Mouse (Mus musculus) midbrain, embryonic 15.5 days (tissue): ENCODE measurements around the gene Baz2a. TPM values are rescaled to one million over a fixed set of nuclear protein-coding genes. Genes with fewer than 3 reads are reported as not detected.

ENCODE experiments used
- ATAC-seq: fragments of 200-750 bp; cut with Nextera tagmentation; replicated peaks from 2 replicates; pipeline ENCODE4 v1.8.0; 2017; ENCODE audit warnings: moderate TSS enrichment
- H3K27ac ChIP-seq: fragments of 300-500 bp; sonication (generic); 2 replicates; pipeline ENCODE4 v1.5.1; 2015; ENCODE audit warnings: mild to moderate bottlenecking, inconsistent platforms
- H3K27me3 ChIP-seq: fragments of 300-500 bp; sonication (generic); replicated peaks from 2 replicates; pipeline ENCODE4 v1.6.1; 2015; ENCODE audit warnings: inconsistent platforms
- H3K36me3 ChIP-seq: fragments of 300-500 bp; sonication (generic); replicated peaks from 2 replicates; pipeline ENCODE4 v1.6.1; 2015; ENCODE audit warnings: inconsistent platforms
- H3K4me1 ChIP-seq: fragments of 300-500 bp; sonication (generic); 2 replicates; pipeline ENCODE4 v1.6.1; 2015; ENCODE audit warnings: inconsistent platforms
- H3K4me2 ChIP-seq: fragments of 300-500 bp; sonication (generic); 2 replicates; pipeline ENCODE4 v1.6.1; 2015; ENCODE audit warnings: inconsistent platforms, mild to moderate bottlenecking, moderate library complexity
- H3K4me3 ChIP-seq: fragments of 300-500 bp; sonication (generic); 2 replicates; pipeline ENCODE4 v1.5.1; 2015; ENCODE audit warnings: mild to moderate bottlenecking, inconsistent platforms
- H3K9ac ChIP-seq: fragments of 300-500 bp; sonication (generic); 2 replicates; pipeline ENCODE4 v1.6.1; 2015; ENCODE audit warnings: mild to moderate bottlenecking, inconsistent platforms
- H3K9me3 ChIP-seq: fragments of 300-500 bp; sonication (generic); 2 replicates; pipeline ENCODE4 v1.6.1; 2016; ENCODE audit warnings: inconsistent platforms
- WGBS: fragments of 180-500 bp; shearing (Covaris S2); methylation state at CpG from one replicate; pipeline ENCODE4 v1.1.7; 2015; ENCODE audit warnings: mixed read lengths; 5-methylcytosine and 5-hydroxymethylcytosine counted together
- polyA plus RNA-seq: library from polyadenylated mRNA; unstranded; fragments of >200 nt; fragmentation: Nextera tagmentation; extraction: Ambion mirVana; gene quantifications from 2 replicates; pipeline ENCODE4 v1.2.1, GENCODE M21; 2015

The Baz2a gene
- polyA plus RNA-seq, 1 experiment from 2014 or later = 10.9 TPM

DNA sequence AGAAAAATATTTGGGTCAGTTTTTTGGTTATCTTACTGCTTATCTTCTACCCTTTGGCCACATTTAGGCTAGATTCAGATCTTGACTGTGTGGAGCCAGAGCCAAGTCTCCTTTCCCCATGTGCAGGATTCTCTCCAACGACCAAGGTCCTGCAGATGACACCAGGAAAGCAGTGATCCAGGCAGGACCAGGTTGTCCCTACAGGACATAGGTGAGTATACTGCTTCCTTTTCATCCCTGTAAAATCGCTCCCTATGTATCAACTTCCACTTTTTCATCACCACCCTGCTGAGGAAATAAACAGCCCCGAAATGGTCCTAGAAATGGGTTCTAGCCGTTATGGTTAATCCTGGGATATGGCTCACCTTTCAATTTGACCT lies 4.9 kb downstream of the Baz2a start:
- H3K27me3 ChIP-seq = no peaks in the 10 kb centered on the region
- no peak overlapping the region for H3K27ac ChIP-seq
- H3K4me1 ChIP-seq = peaks cover 49% of the 10 kb centered on the region
- no peaks in the 10 kb centered on the region for H3K9me3 ChIP-seq
- 0 out of 2 replicates have a peak overlapping the region, but pooled peaks have one; percentile 85 for H3K9ac ChIP-seq
- peak overlapping the region; percentile 80 for H3K4me3 ChIP-seq
- H3K4me2 ChIP-seq = peak overlapping the region; percentile 74
- H3K36me3 ChIP-seq = no peaks in the 10 kb centered on the region
- 15% methylated on average over 4 of the region's 4 CpGs for WGBS
- no peak for ATAC-seq

GRCm38 (mm10) chr10:128096693-128097586 lies 5.6 kb downstream of the Baz2a start:
- H3K4me3 ChIP-seq = peak overlapping the region; percentile 80
- H3K27me3 ChIP-seq = no peaks in the 10 kb centered on the region
- peak; percentile 86 for ATAC-seq
- H3K9me3 ChIP-seq = no peaks in the 10 kb centered on the region
- WGBS = under 1% methylated on average over 82 of the region's 86 CpGs
- H3K27ac ChIP-seq = peak overlapping the region; percentile 81
- peaks cover 43% of the 10 kb centered on the region for H3K4me1 ChIP-seq
- H3K9ac ChIP-seq = peak overlapping the region; percentile 85
- H3K36me3 ChIP-seq = no peaks in the 10 kb centered on the region
- H3K4me2 ChIP-seq = peak overlapping the region; percentile 74

DNA sequence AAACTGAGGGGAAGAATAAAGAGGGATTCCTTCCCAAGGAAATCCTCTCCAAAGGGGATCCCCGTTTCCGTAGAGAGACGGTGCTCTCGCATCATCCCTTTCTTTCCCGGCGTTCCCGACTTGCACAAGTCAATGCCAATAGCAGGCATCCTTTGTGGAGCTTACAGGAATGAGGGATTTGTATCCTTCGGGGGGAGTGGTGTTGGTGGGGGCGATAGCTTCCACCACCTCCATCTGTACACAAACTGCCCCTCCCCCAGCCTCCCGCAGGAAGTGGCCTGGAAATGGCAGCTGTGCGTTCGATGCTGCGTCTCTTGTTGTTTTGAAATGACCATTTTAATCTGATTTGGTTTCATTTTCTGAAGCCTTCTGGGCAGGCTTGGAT lies 6.2 kb downstream of the Baz2a start:
- H3K4me1 ChIP-seq = peaks cover 39% of the 10 kb centered on the region
- no peaks in the 10 kb centered on the region for H3K36me3 ChIP-seq
- H3K9ac ChIP-seq = peak overlapping the region; percentile 85
- H3K4me3 ChIP-seq = peak overlapping the region; percentile 80
- no peaks in the 10 kb centered on the region for H3K27me3 ChIP-seq
- H3K9me3 ChIP-seq = no peaks in the 10 kb centered on the region
- H3K27ac ChIP-seq = peak overlapping the region; percentile 81
- peak overlapping the region; percentile 74 for H3K4me2 ChIP-seq
- no peak for ATAC-seq
- WGBS = 0% methylated on average over 13 of the region's 13 CpGs

DNA sequence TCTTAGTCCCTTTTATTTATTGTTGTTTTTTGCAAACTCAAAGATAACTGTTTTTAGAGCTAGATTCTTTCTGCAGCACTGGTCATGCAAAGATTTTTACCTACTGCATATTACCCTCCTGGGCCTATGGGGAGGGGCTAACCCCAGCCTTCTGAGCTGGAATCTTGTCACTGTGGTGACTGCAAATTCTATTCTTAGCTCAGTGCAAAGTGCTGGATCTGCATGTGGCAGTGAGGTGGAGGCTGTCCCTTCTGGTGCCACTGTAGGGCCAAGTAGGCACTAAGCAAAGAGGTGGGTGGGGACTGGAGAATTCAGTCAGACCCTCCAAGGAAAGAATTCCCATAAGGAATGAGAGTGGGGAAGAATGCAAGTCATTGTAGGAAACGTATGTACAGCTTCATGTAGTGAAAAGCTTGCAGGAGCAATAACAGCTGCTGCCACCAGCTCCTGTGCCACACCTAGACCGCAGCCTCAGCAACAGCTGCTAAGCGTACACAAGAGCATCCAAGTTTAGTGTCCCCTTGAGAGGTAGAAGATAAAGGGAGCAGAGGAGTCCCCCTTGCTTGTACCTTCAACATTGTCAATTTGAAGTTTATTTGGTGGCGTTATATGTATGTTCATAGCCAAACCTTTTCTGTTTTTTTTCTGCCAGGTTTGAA lies 18.9 kb downstream of the Baz2a start:
- peaks cover 45% of the 10 kb centered on the region for H3K36me3 ChIP-seq
- WGBS = 92% methylated on average over 4 of the region's 4 CpGs

DNA sequence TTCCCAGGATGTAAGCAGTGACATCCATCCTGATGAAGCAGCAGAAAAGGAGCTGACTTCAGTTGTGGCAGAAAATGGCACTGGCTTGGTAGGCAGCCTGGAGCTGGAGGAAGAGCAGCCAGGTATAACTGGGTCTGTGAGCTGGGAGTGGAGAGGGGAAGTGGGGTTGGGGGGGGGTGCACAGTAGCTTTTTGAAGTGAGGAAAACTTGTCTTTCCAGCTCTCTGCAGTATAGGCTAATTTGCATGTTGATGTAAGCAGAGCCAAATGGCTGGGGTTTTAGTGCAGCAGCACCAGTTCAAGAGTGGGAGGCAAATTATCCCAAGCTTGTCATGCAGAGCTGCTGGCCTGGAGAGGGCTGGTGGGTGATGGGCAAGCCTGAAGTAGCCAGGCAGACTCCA lies 19.9 kb downstream of the Baz2a start:
- peaks cover 54% of the 10 kb centered on the region for H3K36me3 ChIP-seq
- H3K4me2 ChIP-seq = no peak overlapping the region
- no peak overlapping the region for H3K4me3 ChIP-seq
- no peaks in the 10 kb centered on the region for H3K9me3 ChIP-seq
- H3K4me1 ChIP-seq = no peaks in the 10 kb centered on the region
- no peak overlapping the region for H3K27ac ChIP-seq
- no peak overlapping the region for H3K9ac ChIP-seq
- no peak for ATAC-seq
- H3K27me3 ChIP-seq = no peaks in the 10 kb centered on the region

More for the DNA sequence above, 18.9 kb downstream of the Baz2a start:
- no peak for ATAC-seq
- Histone ChIP-seq H3K9me3 (no peaks in the 10 kb centered on the region), H3K4me3 (no peak overlapping the region), H3K4me1 (no peaks in the 10 kb centered on the region), H3K9ac (no peak overlapping the region), H3K27me3 (no peaks in the 10 kb centered on the region), H3K4me2 (no peak overlapping the region), H3K27ac (no peak overlapping the region)

DNA sequence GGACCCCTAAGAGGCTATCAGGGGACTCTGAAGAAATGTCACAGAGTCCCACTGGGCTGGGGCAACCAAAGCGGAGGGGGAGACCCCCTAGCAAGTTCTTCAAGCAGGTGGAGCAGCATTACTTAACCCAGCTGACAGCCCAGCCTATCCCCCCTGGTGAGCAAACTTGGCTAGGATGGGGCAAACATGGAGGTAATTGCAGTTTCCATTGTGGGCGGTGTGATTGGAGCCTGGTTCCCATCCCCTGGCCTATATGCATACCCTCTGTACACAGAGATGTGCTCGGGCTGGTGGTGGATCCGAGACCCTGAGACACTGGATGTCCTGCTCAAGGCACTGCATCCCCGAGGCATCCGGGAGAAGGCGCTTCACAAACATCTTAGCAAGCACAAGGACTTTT lies 32.5 kb downstream of the Baz2a start:
- Histone ChIP-seq H3K27me3 (no peaks in the 10 kb centered on the region), H3K27ac (no peak overlapping the region), H3K9ac (no peak overlapping the region), H3K4me1 (no peaks in the 10 kb centered on the region), H3K9me3 (no peaks in the 10 kb centered on the region), H3K4me2 (no peak overlapping the region), H3K36me3 (peaks cover 84% of the 10 kb centered on the region), H3K4me3 (no peak overlapping the region)
- 96% methylated on average over 7 of the region's 7 CpGs for WGBS
- ATAC-seq = no peak

DNA sequence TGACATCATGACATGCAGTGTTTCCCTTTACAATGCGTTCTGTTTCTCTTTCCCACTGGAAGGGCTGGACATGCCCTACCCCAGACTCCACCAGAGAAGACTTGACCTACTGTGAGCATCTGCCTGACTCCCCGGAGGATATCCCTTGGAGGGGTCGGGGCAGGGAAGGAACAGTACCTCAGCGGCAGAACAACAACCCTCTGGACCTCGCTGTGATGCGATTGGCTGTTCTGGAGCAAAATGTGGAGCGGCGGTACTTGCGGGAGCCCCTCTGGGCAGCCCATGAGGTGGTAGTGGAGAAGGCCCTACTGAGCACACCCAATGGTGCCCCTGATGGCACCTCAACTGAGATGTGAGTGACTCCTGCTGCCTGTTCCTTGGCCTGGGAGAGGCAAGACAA lies 33.5 kb downstream of the Baz2a start:
- Histone ChIP-seq H3K9me3 (no peaks in the 10 kb centered on the region), H3K4me3 (no peak overlapping the region), H3K4me2 (no peak overlapping the region), H3K36me3 (peaks cover 86% of the 10 kb centered on the region), H3K4me1 (no peaks in the 10 kb centered on the region), H3K27ac (no peak overlapping the region), H3K27me3 (no peaks in the 10 kb centered on the region), H3K9ac (no peak overlapping the region)
- 96% methylated on average over 9 of the region's 9 CpGs for WGBS
- ATAC-seq = no peak

GRCm38 (mm10) chr10:128125951-128126350 lies 34.6 kb downstream of the Baz2a start:
- Histone ChIP-seq H3K27ac (no peak overlapping the region), H3K9me3 (no peaks in the 10 kb centered on the region), H3K4me2 (no peak overlapping the region), H3K36me3 (peaks cover 77% of the 10 kb centered on the region), H3K4me1 (no peaks in the 10 kb centered on the region), H3K9ac (no peak overlapping the region), H3K4me3 (no peak overlapping the region), H3K27me3 (no peaks in the 10 kb centered on the region)
- no peak for ATAC-seq
- WGBS = 91% methylated on average over 14 of the region's 14 CpGs

DNA sequence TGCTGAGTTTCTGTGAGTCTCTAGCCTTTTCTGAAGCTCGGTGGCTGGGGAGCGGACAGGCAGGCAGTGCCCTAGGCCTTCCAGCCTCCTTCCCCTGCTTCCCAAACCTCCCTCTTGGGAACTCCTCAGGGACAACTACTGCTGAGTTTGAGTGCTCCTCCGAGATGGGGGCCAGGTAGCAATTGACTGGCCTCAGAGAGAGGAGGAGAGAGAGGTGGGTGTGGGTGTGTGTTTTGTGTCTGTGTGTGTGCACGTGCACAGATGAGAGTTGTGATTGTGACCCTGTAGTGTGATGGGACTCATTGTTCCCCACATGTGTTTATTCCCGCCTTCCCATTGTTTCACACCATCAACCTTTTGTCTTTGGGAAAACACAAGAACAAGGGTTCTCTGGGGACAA lies 36.1 kb downstream of the Baz2a start:
- ATAC-seq = no peak
- peaks cover 62% of the 10 kb centered on the region for H3K36me3 ChIP-seq
- no peak overlapping the region for H3K4me3 ChIP-seq
- no peaks in the 10 kb centered on the region for H3K4me1 ChIP-seq
- H3K4me2 ChIP-seq = no peak overlapping the region
- H3K9ac ChIP-seq = no peak overlapping the region
- WGBS = 85% methylated on average over 5 of the region's 5 CpGs
- H3K27me3 ChIP-seq = no peaks in the 10 kb centered on the region
- no peaks in the 10 kb centered on the region for H3K9me3 ChIP-seq
- no peak overlapping the region for H3K27ac ChIP-seq

GRCm38 (mm10) chr10:128128143-128128542 lies 36.8 kb downstream of the Baz2a start:
- Histone ChIP-seq H3K27me3 (no peaks in the 10 kb centered on the region), H3K4me3 (no peak overlapping the region), H3K36me3 (peaks cover 58% of the 10 kb centered on the region), H3K4me1 (no peaks in the 10 kb centered on the region), H3K4me2 (no peak overlapping the region), H3K9me3 (no peaks in the 10 kb centered on the region), H3K27ac (no peak overlapping the region), H3K9ac (no peak overlapping the region)
- ATAC-seq = no peak
- 91% methylated on average over 8 of the region's 8 CpGs for WGBS

- Histone ChIP-seq H3K4me1 (no peaks in the 10 kb centered on the region), H3K4me2 (no peak overlapping the region), H3K4me3 (no peak overlapping the region), H3K27ac (no peak overlapping the region), H3K27me3 (no peaks in the 10 kb centered on the region), H3K36me3 (peaks cover 26% of the 10 kb centered on the region), H3K9ac (no peak overlapping the region), H3K9me3 (no peaks in the 10 kb centered on the region)
- ATAC-seq = no peak
- 78% methylated on average over 3 of the region's 3 CpGs for WGBS
These were observed 39.9 kb downstream of the Baz2a start for GRCm38 (mm10) chr10:128131297-128131696.

- no peaks in the 10 kb centered on the region for H3K4me1 ChIP-seq
- H3K36me3 ChIP-seq = peaks cover 21% of the 10 kb centered on the region
- no peak for ATAC-seq
- no peaks in the 10 kb centered on the region for H3K27me3 ChIP-seq
- H3K9ac ChIP-seq = no peak overlapping the region
- no peak overlapping the region for H3K27ac ChIP-seq
- H3K4me3 ChIP-seq = no peak overlapping the region
- no peaks in the 10 kb centered on the region for H3K9me3 ChIP-seq
- H3K4me2 ChIP-seq = no peak overlapping the region
These were observed 40.4 kb downstream of the Baz2a start for GRCm38 (mm10) chr10:128131812-128132211.
